Mouse (Mus musculus) lung, adult 2 months (tissue): Measurements from ENCODE around the gene Mocs3.

Source experiments
- CTCF ChIP-seq: fragments of 200-500 bp; IDR thresholded peaks from 2 replicates; pipeline ENCODE4 v1.5.1; 2011; ENCODE audit warnings: mild to moderate bottlenecking, low read length, control low read depth; ENCODE audit not compliant: insufficient read depth
- POLR2A ChIP-seq: fragments of 200-500 bp; IDR thresholded peaks from 2 replicates; pipeline ENCODE4 v1.6.1; 2011; ENCODE audit warnings: low read depth, mild to moderate bottlenecking, control low read depth, low read length, borderline replicate concordance; ENCODE audit errors: extremely low read depth

DNA sequence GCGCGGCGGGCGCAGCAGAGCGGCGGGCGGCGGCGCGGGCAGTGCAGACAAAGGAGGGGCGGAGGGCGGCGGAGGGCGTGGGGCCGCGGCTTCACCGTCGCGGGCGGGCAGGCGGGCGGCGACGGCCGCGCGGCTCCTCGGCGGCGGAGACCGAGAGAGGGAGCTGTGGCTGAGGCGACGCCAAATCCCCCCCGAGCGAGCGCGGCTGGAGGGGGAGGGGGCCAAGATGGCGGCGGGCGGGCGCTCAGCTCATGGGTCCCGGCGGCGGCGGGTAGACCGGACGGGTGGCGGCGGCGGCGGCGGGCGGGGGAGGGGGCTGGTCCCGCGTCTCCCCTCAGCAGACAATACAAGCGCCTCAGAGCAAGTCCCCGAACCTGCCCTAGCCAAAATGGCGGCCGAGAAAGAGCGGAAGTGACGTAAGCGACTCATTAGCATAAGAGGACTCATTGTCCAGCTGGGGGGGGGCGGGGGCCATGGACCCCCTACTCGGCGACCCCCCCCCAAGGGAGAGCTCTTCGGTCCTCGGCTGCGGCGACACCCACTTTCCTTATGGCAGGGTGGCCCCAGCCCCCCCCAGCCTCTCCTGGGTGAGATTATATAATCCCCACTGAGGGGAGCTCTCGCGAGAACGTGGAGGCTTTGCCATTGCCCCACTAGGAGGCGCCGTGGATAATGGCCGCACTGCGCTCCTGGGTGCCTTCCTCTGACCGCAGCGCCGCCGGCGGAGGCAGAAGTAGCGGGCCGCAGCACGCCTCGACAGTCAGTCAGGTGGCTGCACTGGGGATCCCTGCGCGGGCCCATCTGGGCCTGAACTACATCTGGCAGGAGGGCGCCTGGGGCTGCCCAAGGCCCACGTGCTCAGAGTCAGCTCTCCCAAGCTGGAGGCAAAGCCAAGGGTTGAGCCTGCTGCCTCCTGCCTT is 23.4 kb upstream of the Mocs3 start, which contains the start of gene Adnp:
- peak; percentile 84; the same call in 1 of the 2 replicates for TF ChIP-seq POLR2A
- TF ChIP-seq CTCF: peak; percentile 54
